Mouse (Mus musculus): ENCODE data around the gene G6pc2. TPM values are rescaled to one million over a fixed set of nuclear protein-coding genes. Genes with fewer than 3 reads are reported as not detected.

G6pc2 gene
- total RNA-seq (2017): not detected in 2 replicates

GRCm38 (mm10) chr2:69210773-69211172 lies at the start of gene G6pc2:
TSS of gene G6pc2 (plus strand) at chr2:69211073.
- ATAC-seq (ENCODE audit: extremely low read depth, insufficient number of reproducible peaks, low FRiP score, poor library complexity, severe bottlenecking): no peak

GRCm38 (mm10) chr2:69170395-69171077 lies 40.3 kb upstream of the G6pc2 start:
- ATAC-seq (ENCODE audit: extremely low read depth, insufficient number of reproducible peaks, low FRiP score, poor library complexity, severe bottlenecking): no peak

- ATAC-seq (ENCODE audit: extremely low read depth, insufficient number of reproducible peaks, low FRiP score, poor library complexity, severe bottlenecking): no peak
Measured at GRCm38 (mm10) chr2:69175296-69175695, 35.6 kb upstream of the G6pc2 start.

- no peak for ATAC-seq (ENCODE audit: extremely low read depth, insufficient number of reproducible peaks, low FRiP score, poor library complexity, severe bottlenecking)
Measured at GRCm38 (mm10) chr2:69179721-69180120, 31.2 kb upstream of the G6pc2 start.

- ATAC-seq (ENCODE audit: extremely low read depth, insufficient number of reproducible peaks, low FRiP score, poor library complexity, severe bottlenecking): peak; percentile 16; the same call in 1 of the 2 replicates
Measured at GRCm38 (mm10) chr2:69187990-69188389, 22.9 kb upstream of the G6pc2 start.

GRCm38 (mm10) chr2:69188732-69189131 lies 22.1 kb upstream of the G6pc2 start:
- ATAC-seq (ENCODE audit: extremely low read depth, insufficient number of reproducible peaks, low FRiP score, poor library complexity, severe bottlenecking): no peak

GRCm38 (mm10) chr2:69189222-69189621 lies 21.7 kb upstream of the G6pc2 start:
- ATAC-seq (ENCODE audit: extremely low read depth, insufficient number of reproducible peaks, low FRiP score, poor library complexity, severe bottlenecking): no peak

GRCm38 (mm10) chr2:69191059-69191458 lies 19.8 kb upstream of the G6pc2 start:
- no peak for ATAC-seq (ENCODE audit: extremely low read depth, insufficient number of reproducible peaks, low FRiP score, poor library complexity, severe bottlenecking)

- ATAC-seq (ENCODE audit: extremely low read depth, insufficient number of reproducible peaks, low FRiP score, poor library complexity, severe bottlenecking): no peak
Measured at GRCm38 (mm10) chr2:69193555-69193954, 17.3 kb upstream of the G6pc2 start.

- ATAC-seq (ENCODE audit: extremely low read depth, insufficient number of reproducible peaks, low FRiP score, poor library complexity, severe bottlenecking): no peak
Measured at GRCm38 (mm10) chr2:69205185-69205584, 5.7 kb upstream of the G6pc2 start.

- peak; percentile 100 for ATAC-seq (ENCODE audit: extremely low read depth, insufficient number of reproducible peaks, low FRiP score, poor library complexity, severe bottlenecking)
Measured at GRCm38 (mm10) chr2:69205791-69206351, 5.0 kb upstream of the G6pc2 start, which contains the start of gene Spc25. TSS of gene Spc25 (minus strand) at chr2:69206194.

GRCm38 (mm10) chr2:69206523-69206922 lies 4.3 kb upstream of the G6pc2 start:
- ATAC-seq (ENCODE audit: extremely low read depth, insufficient number of reproducible peaks, low FRiP score, poor library complexity, severe bottlenecking): no peak

GRCm38 (mm10) chr2:69209684-69210083 lies 1.2 kb upstream of the G6pc2 start:
- ATAC-seq (ENCODE audit: extremely low read depth, insufficient number of reproducible peaks, low FRiP score, poor library complexity, severe bottlenecking): no peak

GRCm38 (mm10) chr2:69212652-69213051 lies 1.8 kb downstream of the G6pc2 start:
- no peak for ATAC-seq (ENCODE audit: extremely low read depth, insufficient number of reproducible peaks, low FRiP score, poor library complexity, severe bottlenecking)

- no peak for ATAC-seq (ENCODE audit: extremely low read depth, insufficient number of reproducible peaks, low FRiP score, poor library complexity, severe bottlenecking)
Measured at GRCm38 (mm10) chr2:69215242-69215641, 4.4 kb downstream of the G6pc2 start.

- ATAC-seq (ENCODE audit: extremely low read depth, insufficient number of reproducible peaks, low FRiP score, poor library complexity, severe bottlenecking): no peak
Measured at GRCm38 (mm10) chr2:69221868-69222416, 11.1 kb downstream of the G6pc2 start.

- ATAC-seq (ENCODE audit: extremely low read depth, insufficient number of reproducible peaks, low FRiP score, poor library complexity, severe bottlenecking): no peak
Measured at GRCm38 (mm10) chr2:69222815-69223214, 11.9 kb downstream of the G6pc2 start.

GRCm38 (mm10) chr2:69224724-69225123 lies 13.9 kb downstream of the G6pc2 start:
- ATAC-seq (ENCODE audit: extremely low read depth, insufficient number of reproducible peaks, low FRiP score, poor library complexity, severe bottlenecking): no peak

- ATAC-seq (ENCODE audit: extremely low read depth, insufficient number of reproducible peaks, low FRiP score, poor library complexity, severe bottlenecking): no peak
Measured at GRCm38 (mm10) chr2:69226876-69227275, 16.0 kb downstream of the G6pc2 start.

- no peak for ATAC-seq (ENCODE audit: extremely low read depth, insufficient number of reproducible peaks, low FRiP score, poor library complexity, severe bottlenecking)
Measured at GRCm38 (mm10) chr2:69228635-69229034, 17.8 kb downstream of the G6pc2 start.
